Mouse (Mus musculus): ENCODE data around the gene Gstt2. TPM values are rescaled to one million over a fixed set of nuclear protein-coding genes. Genes with fewer than 3 reads are reported as not detected.
"Not testable (repeated sequence)": the region's sequence is repeated elsewhere in the genome, so short reads cannot be mapped to it uniquely, and the experiment has no call there.

Gene Gstt2
- polyA plus RNA-seq, 1 experiment, result 1.4 TPM

GRCm38 (mm10) chr10:75845306-75845930 is 8.2 kb upstream of the Gstt2 start:
- TF ChIP-seq POLR2A (IDR thresholded peaks at IDR 0.05; ENCODE audit: insufficient read length, low read depth), result no peak
- TF ChIP-seq MAX (IDR thresholded peaks at IDR 0.05; ENCODE audit: low read depth), result no peak
- no peak for TF ChIP-seq USF1 (IDR thresholded peaks at IDR 0.05; ENCODE audit: low read depth)
- no peak for TF ChIP-seq MYOG (IDR thresholded peaks at IDR 0.05; ENCODE audit: control insufficient read depth in 1 of 3, insufficient read depth in 1 of 3, insufficient read length in 2 of 3, low read depth in 2 of 3)
- Histone ChIP-seq H3K4me2 (ENCODE audit: low read depth) (no peak overlapping the region), H3K4me3 (no peak overlapping the region), H3K27me3 (ENCODE audit: control insufficient read depth, insufficient read depth, insufficient read length) (no peaks in the 10 kb centered on the region), H3K36me3 (ENCODE audit: control insufficient read depth, insufficient read depth) (no peaks in the 10 kb centered on the region), H3K79me2 (ENCODE audit: control insufficient read depth, insufficient read depth) (no peaks in the 10 kb centered on the region), H3ac (ENCODE audit: control insufficient read depth, insufficient read length) (no peak overlapping the region)

GRCm38 (mm10) chr10:75844800-75845199 is 7.6 kb upstream of the Gstt2 start:
- H3ac ChIP-seq (ENCODE audit: control insufficient read depth, insufficient read length), result no peak overlapping the region
- no peaks in the 10 kb centered on the region for H3K79me2 ChIP-seq (ENCODE audit: control insufficient read depth, insufficient read depth)
- H3K27me3 ChIP-seq (ENCODE audit: control insufficient read depth, insufficient read depth, insufficient read length), result no peaks in the 10 kb centered on the region
- no peak overlapping the region for H3K4me2 ChIP-seq (ENCODE audit: low read depth)
- H3K4me3 ChIP-seq, result no peak overlapping the region
- no peaks in the 10 kb centered on the region for H3K36me3 ChIP-seq (ENCODE audit: control insufficient read depth, insufficient read depth)
- TF ChIP-seq REST (IDR thresholded peaks at IDR 0.05; ENCODE audit: insufficient read depth, insufficient read length) (no peak), SRF (IDR thresholded peaks at IDR 0.05; ENCODE audit: control insufficient read depth, insufficient read length, low read depth) (no peak), TCF3 (IDR thresholded peaks at IDR 0.05; ENCODE audit: insufficient read length, low read depth) (no peak), E2F4 (IDR thresholded peaks at IDR 0.05; ENCODE audit: insufficient read depth) (no peak), MYOD1 (IDR thresholded peaks at IDR 0.05; ENCODE audit: control insufficient read depth in 1 of 3, insufficient read length in 2 of 3, low read depth in 2 of 3) (no peak), CEBPB (IDR thresholded peaks at IDR 0.05; ENCODE audit: insufficient read depth, poor library complexity, severe bottlenecking) (no peak), MAX (IDR thresholded peaks at IDR 0.05; ENCODE audit: low read depth) (no peak), TCF12 (IDR thresholded peaks at IDR 0.05; ENCODE audit: insufficient read depth, poor library complexity, severe bottlenecking) (no peak), MYOG (IDR thresholded peaks at IDR 0.05; ENCODE audit: control insufficient read depth in 1 of 3, insufficient read depth in 1 of 3, insufficient read length in 2 of 3, low read depth in 2 of 3) (no peak), USF1 (IDR thresholded peaks at IDR 0.05; ENCODE audit: low read depth) (no peak), POLR2A (IDR thresholded peaks at IDR 0.05; ENCODE audit: insufficient read length, low read depth) (no peak)

GRCm38 (mm10) chr10:75843898-75844297 is 6.7 kb upstream of the Gstt2 start:
- not testable (repeated sequence) for H3K27me3 ChIP-seq (ENCODE audit: control insufficient read depth, insufficient read depth, insufficient read length); H3K36me3 ChIP-seq (ENCODE audit: control insufficient read depth, insufficient read depth); H3K4me3 ChIP-seq; H3K4me2 ChIP-seq (ENCODE audit: low read depth); H3K79me2 ChIP-seq (ENCODE audit: control insufficient read depth, insufficient read depth); H3ac ChIP-seq (ENCODE audit: control insufficient read depth, insufficient read length)

- TF ChIP-seq REST (IDR thresholded peaks at IDR 0.05; ENCODE audit: insufficient read depth, insufficient read length) (no peak), SRF (IDR thresholded peaks at IDR 0.05; ENCODE audit: control insufficient read depth, insufficient read length, low read depth) (no peak)
- H3ac ChIP-seq (ENCODE audit: control insufficient read depth, insufficient read length), result no peak overlapping the region
- no peaks in the 10 kb centered on the region for H3K79me2 ChIP-seq (ENCODE audit: control insufficient read depth, insufficient read depth)
- no peak overlapping the region for H3K4me2 ChIP-seq (ENCODE audit: low read depth)
- H3K27me3 ChIP-seq (ENCODE audit: control insufficient read depth, insufficient read depth, insufficient read length), result no peaks in the 10 kb centered on the region
- no peak overlapping the region for H3K4me3 ChIP-seq
- H3K36me3 ChIP-seq (ENCODE audit: control insufficient read depth, insufficient read depth), result no peaks in the 10 kb centered on the region
Measured at GRCm38 (mm10) chr10:75839092-75839491, 1.9 kb upstream of the Gstt2 start.

- Histone ChIP-seq H3K79me2 (ENCODE audit: control insufficient read depth, insufficient read depth) (no peaks in the 10 kb centered on the region), H3ac (ENCODE audit: control insufficient read depth, insufficient read length) (no peak overlapping the region), H3K4me3 (no peak overlapping the region)
Measured at GRCm38 (mm10) chr10:75835761-75836531, 1.3 kb downstream of the Gstt2 start.

GRCm38 (mm10) chr10:75835307-75835706 is 1.9 kb downstream of the Gstt2 start:
- peak; percentile 8 for TF ChIP-seq USF1 (IDR thresholded peaks at IDR 0.05; ENCODE audit: low read depth)
- TF ChIP-seq MAX (IDR thresholded peaks at IDR 0.05; ENCODE audit: low read depth), result no peak
- no peak for TF ChIP-seq REST (IDR thresholded peaks at IDR 0.05; ENCODE audit: insufficient read depth, insufficient read length)
- no peak for TF ChIP-seq TCF3 (IDR thresholded peaks at IDR 0.05; ENCODE audit: insufficient read length, low read depth)
- no peak for TF ChIP-seq POLR2A (IDR thresholded peaks at IDR 0.05; ENCODE audit: insufficient read length, low read depth)
- no peak for TF ChIP-seq SRF (IDR thresholded peaks at IDR 0.05; ENCODE audit: control insufficient read depth, insufficient read length, low read depth)
- no peak for TF ChIP-seq CEBPB (IDR thresholded peaks at IDR 0.05; ENCODE audit: insufficient read depth, poor library complexity, severe bottlenecking)
- peak overlapping the region; percentile 60 for H3K4me2 ChIP-seq (ENCODE audit: low read depth)
- no peak overlapping the region for H3ac ChIP-seq (ENCODE audit: control insufficient read depth, insufficient read length)
- no peaks in the 10 kb centered on the region for H3K27me3 ChIP-seq (ENCODE audit: control insufficient read depth, insufficient read depth, insufficient read length)
- no peaks in the 10 kb centered on the region for H3K79me2 ChIP-seq (ENCODE audit: control insufficient read depth, insufficient read depth)
- no peak overlapping the region for H3K4me3 ChIP-seq
- no peaks in the 10 kb centered on the region for H3K36me3 ChIP-seq (ENCODE audit: control insufficient read depth, insufficient read depth)

More at GRCm38 (mm10) chr10:75835761-75836531, 1.3 kb downstream of the Gstt2 start:
- H3K27me3 ChIP-seq (ENCODE audit: control insufficient read depth, insufficient read depth, insufficient read length), result no peaks in the 10 kb centered on the region
- H3K4me2 ChIP-seq (ENCODE audit: low read depth), result peak overlapping the region; percentile 71
- no peak for TF ChIP-seq POLR2A (IDR thresholded peaks at IDR 0.05; ENCODE audit: insufficient read length, low read depth)
- TF ChIP-seq MYOD1 (IDR thresholded peaks at IDR 0.05; ENCODE audit: control insufficient read depth in 1 of 3, insufficient read length in 2 of 3, low read depth in 2 of 3), result no peak
- TF ChIP-seq USF1 (IDR thresholded peaks at IDR 0.05; ENCODE audit: low read depth), result no peak
- TF ChIP-seq MAX (IDR thresholded peaks at IDR 0.05; ENCODE audit: low read depth), result no peak
- TF ChIP-seq TCF3 (IDR thresholded peaks at IDR 0.05; ENCODE audit: insufficient read length, low read depth), result no peak
- no peak for TF ChIP-seq CEBPB (IDR thresholded peaks at IDR 0.05; ENCODE audit: insufficient read depth, poor library complexity, severe bottlenecking)
- H3K36me3 ChIP-seq (ENCODE audit: control insufficient read depth, insufficient read depth), result no peaks in the 10 kb centered on the region
